Mouse (Mus musculus) adrenal gland, adult (tissue): ENCODE measurements at regions not wholly inside any gene's neighbourhood (a gene's known extent, or its start where the extent isn't known, plus 50 kb on each side); places are given as distances from the start of the nearest gene placed in this dataset.
"Not testable (repeated sequence)": the region's sequence is repeated elsewhere in the genome, so short reads cannot be mapped to it uniquely, and the experiment has no call there.

Experiments
- DNase-seq, 2 experiments: peaks; one replicate each; pipeline ENCODE4 v3.0.0; 2022 to 2023; ENCODE audit warnings: low spot score in 1 of 2; ENCODE audit not compliant: inconsistent age in 2 of 2

DNA sequence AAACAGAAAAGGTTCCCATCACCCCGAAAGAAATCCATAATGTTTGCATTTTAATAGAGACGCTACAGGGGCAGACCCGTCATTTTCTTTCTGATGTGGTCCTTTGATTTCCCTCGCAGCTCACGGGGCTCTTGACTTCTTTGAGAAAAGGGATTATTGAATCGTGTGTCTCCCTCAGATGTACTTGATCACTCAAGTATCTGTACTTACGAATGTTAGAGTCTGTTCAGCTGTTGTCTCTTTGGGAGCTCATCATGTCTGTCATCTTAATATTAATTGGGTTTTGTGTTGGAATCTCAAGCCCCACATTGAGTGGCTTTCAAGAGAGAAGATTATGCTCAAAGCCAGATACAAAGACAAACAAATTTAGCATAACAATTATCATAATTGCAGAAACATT, 523.0 kb upstream of the Sall1 start:
- DNase-seq = no peak

DNA sequence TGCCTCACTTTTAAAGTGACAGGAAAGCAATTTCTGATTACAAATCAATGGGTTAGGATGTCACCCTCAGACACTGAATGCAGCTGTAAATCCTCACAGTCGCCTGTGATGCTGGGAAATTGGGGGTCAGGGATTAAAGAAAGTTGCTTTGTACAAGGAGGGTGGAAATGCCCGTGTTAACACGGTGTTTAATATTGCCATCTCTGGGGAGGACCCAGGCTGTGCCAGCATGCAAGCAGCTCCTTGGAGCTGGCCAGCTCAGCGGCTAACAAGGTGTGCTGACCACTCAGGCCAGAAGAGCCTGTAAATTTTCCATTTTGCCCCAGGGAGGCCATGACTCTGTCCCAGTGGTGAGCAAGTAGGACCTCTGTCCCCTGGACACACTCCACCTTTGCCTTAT, 522.5 kb upstream of the Sall1 start:
- DNase-seq = no peak

DNA sequence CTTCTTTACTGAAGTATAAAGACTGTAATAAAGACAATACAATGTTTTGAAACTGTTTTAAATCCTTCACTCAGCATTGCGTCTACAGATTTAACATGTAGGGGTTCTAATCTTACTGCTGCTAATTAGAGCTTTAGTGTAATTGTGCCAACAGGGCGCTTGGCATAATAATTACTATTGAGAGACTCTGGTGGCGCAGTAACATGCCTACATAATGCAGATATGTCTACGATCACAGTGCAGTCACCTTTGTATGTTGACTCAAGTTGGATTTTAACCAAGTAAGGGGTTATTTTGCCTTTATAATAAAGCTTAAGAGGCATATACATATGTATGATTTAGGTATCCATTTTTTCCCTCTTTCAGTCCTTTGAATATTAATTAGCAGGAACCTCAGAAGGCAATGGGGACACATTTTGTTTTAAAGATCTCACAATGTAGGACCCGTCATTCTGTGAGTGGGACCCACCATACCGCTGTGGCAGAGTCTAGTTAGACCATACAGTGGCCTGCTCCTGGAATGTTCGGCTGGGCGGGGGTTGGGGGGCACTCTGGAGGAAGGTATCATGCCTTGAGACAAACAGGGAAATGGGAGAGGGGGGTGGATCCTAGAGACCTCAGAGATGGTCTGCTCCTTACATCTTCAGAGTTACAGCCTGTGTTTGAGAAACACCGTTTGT, 521.3 kb upstream of the Sall1 start:
- no peak for DNase-seq

DNA sequence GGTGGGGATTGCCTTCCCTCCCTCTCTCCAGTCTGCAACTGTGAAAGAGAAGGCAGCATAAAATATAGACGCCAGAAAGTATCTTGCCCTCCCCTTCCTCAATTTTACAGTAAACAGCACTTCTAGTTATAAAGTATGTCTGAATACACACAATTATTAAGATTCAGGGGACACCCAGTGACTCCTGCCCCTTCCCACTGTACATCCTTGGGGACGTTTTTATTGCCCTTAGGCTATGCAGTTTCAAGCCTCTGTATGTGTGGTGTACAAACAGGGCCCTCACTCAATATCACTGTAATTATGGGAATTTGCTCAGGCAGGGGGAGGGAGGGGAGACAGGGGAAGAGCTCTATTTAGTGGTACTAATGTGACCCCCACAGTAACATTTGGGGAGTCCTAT, 519.6 kb upstream of the Sall1 start:
- no peak for DNase-seq

DNA sequence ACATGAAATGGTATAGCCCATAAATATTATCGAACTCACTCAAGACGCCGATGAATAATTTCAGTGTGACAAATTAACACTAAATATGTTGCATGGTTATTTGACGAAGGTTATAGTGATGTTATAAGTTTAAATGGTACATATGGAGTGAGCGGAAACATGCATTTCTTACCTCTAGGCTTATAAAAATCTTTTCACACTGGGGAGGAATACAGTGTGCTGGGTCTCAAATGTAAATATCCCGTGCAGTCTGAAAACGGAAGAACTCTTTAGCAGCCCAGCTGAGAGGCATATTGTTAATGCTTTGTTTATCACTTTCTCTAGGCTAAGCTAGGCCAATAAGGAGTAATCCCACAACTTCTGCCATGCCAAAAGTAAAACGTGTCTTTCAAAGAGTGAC, 518.6 kb upstream of the Sall1 start:
- no peak for DNase-seq

DNA sequence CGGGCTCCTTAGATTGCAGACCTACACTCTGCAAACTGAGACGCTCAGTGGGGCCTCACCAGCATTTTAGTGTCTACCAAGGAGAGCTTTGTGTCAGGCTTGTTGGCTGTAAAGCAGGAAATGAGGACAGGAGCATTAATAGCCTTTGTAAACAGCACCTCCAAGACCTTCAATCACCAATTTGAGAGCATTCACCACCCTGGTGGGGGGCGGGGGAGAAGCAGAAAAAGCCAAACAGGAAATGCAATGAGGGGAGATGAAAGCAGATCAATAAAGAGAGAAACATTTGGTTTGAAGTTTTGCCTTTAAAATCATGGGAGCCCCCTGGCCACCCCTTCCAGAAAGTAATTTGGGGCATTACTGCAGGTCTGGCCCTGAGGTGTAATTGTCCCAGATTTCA, 497.3 kb upstream of the Sall1 start:
- no peak for DNase-seq

DNA sequence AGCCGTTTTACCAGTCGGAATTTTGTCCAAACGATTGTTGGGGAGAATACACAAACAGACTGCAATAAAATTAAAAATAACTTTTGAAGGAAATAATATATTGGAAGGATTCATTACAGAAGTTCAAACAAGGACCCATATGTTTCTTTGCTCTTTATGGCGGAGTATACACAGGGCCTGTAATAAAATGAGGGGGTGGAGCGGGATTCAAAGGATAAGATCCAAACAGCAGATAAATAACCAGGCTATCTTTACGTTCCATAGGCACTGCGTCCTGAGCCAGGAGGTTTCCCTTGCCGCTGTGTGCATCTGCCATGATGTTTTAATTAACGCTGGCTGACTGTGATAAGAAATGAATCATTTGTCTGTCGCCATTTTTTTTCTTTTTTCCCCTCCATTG, 490.6 kb upstream of the Sall1 start:
- no peak for DNase-seq

DNA sequence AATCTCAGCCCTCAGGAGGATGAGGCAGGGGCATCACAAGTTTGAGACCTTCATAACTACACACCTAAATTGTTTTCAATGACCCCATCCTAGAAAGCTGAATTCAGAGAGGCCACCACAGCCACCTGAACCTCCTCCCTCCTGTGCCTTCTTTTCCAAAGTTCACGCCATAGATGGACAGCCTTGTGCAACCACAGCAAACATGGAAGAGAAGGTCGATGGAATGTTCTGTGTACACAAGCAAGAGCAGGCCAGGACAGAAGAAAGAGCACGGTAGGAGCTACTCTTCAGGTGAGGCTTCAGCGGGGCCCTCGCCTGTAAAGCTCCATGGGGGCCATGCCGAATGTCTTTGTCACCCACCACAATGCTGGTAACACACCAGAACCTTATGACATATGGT, 481.1 kb upstream of the Sall1 start:
- no peak for DNase-seq

DNA sequence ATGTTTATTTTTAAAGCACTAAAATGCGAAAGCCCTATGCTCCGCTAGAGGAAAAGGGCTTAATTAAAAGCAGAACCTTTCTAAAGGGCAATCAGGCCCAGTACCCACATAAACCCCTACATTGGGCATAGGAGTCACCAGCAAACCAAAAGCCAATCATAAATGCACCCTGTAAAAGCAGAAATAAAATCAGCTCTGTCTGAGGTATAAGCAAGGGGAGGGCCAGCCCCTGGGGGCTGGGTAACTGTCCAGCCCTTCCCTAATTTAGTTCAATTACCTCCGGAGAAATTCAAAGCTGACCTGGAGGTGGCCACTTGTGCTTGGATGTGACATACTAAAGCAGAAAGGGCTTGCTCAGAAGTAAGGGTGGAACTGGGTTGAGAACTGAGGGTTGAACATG, 479.4 kb upstream of the Sall1 start:
- no peak for DNase-seq

DNA sequence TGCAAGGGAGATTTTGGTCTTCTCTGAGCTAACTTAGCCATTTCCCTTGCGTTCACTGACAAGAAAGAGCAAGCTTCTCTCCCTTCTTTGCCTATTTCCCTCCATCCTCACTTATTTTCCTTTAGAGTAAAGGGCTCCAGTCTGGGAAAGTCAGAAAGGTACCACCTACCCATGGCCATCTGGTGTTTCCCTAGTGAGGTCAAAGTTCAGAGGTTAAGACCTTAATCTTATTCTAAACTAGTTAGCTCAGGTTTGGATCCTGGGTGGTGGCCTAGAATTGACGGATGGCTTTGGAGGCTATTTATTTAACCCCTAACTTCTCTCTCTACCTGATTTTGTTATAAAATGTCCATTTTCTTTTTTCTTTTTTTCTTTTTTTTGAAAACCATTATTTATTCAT, 472.6 kb upstream of the Sall1 start:
- DNase-seq = no peak

DNA sequence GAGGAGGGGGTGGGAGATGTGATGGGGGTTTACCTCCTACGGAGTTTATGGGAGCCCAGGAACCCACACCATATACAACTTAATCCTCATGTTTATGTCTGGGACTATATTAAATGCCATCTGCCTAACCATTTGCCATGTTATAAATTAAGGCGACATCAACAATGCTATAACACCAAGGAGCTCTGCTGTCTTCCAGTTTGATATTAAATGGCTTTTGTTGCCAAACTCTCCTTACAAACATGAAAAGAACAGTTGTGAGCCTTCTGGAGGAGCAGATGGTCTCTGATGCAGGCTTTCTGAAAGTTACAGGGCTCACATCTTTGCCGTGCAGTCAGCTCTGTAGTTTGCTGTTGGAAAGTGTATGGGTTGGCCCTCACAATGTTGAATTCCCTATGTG, 470.3 kb upstream of the Sall1 start:
- no peak for DNase-seq

DNA sequence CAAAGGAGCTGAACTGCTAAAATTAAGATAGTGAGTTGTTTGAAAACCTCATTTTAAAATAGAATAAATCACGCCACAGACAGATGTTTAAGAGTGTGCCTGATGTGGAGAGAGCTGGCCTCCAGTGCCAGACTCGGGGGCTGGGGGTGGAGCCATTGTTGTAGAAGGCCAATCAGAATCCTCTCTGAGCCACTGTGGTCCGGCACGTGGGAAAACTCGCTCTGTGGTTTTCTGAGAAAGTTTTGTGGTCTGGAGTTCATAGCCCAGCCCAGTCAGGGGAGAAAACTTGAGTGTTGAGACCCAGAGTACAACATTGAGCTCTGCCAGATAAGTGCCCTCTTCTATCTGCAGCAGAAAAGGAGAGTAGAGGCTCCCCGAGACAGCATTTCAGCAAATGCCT, 463.7 kb upstream of the Sall1 start:
- no peak for DNase-seq

DNA sequence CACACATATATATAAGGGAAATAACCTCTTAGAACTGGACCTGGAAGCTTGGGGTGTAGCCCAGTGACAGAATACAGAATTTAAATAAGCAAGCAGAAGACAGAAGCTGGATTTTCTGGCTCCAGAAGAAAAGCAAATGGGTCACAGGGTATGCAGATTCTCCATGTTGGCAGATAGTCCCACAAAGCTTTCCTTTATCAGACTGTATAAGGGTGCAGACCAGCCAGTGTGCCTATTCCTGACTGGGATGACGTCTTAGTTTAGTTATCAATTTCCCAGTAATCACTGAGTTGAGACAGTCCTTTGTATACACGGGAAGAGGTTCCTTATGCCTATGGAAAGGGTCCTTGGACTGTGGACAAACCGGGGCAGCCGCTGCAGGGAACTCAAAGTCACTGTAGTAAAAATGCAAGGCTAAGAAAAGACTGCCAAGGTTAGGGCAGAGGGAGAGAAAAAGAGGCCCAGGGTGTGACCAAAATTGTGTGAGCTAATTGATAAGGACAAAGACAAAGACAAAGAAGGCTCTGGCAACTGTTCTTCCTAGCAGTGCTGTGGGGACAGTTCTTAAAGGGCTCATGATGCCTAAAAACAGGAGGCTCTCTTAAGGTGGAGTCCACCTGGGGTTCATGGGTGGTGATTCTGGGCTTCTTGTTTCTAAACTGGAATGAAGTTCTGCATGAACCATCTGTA, 459.7 kb upstream of the Sall1 start:
- DNase-seq = no peak

DNA sequence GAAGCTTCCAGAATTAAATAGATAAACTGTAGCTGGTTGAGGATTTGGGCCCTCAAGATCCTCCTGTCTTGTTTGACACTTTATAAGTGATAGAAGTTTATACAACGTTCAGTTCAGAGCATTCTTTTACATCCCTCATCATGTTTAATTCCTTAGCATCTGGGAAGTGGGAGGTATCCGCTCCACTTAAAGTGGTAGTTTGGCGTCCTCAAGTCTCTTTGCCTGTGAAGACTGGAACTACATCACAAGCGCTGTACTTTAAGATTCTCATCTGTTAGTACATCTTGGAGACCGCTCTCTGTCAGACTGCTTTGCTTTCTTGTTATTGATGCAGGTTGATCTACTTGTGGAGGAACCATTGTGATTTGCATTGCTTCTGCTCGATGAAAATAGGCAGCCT, 459.1 kb upstream of the Sall1 start:
- DNase-seq = no peak

DNA sequence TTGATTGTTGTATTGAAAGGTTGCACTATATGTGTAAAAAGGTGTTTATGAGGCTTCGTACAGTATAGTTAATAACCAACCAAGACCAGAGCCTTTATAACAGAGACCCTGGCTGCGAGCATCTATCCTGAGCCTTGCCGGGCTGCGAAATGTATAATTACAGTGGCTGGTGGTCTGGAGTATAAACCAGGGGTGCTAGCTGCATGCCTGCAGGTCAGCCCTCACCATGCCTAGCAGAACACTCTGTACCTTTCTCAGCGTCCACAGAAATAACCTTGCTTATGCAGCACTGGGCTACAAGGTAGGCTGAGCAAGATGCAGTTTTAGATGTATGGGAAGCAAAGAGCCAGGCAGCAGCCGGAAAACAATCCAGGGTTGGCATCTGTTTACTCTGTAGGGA, 457.8 kb upstream of the Sall1 start:
- DNase-seq = no peak

DNA sequence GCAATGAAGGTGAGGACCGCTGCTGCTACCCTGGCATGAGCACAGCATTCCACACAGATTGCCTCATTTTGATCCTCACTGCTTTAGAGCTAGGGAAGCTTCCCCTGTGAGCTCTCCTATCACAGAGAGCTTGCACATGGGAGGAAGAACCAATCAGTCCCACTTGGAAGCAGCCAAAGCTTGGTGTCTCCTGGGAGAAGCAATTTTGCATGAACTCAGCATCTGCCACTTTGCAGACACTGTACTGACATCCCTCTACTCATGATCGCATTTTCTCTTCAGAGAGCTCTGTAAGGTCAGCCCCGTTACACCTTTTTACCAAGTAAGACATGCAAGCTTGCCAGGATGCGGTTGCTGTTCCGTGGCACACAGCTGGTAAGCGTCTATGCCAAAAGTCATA, 455.9 kb upstream of the Sall1 start:
- no peak for DNase-seq

DNA sequence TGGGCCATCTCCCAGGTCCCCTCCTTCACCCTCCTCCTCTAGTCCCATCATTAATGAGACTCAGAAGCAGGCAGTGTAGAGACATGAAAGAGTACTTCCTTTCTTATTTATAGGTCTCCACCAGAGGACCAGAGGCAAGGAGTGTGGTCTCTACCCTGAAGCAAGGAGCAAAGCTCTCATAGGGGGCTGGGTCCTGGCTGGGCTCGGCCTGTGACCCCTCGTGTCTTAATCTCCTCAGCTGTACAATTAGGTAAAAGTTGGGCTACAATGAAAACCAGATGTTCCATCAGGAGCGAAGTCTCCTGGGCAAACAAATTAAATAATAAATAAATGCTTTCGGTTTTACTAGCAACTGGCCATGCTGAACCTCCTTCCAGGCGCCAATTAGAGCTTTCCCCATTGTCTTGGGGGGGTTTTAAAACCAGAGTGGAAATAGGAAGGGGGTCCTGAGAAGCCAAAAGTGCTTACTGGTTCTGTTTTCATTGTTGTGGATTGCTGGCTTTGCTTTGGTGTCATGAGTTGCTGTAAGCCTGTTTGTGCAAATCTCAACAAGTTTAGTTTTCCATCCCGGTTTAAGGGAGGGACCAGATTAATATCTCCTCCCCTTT, 454.2 kb upstream of the Sall1 start:
- DNase-seq = no peak

DNA sequence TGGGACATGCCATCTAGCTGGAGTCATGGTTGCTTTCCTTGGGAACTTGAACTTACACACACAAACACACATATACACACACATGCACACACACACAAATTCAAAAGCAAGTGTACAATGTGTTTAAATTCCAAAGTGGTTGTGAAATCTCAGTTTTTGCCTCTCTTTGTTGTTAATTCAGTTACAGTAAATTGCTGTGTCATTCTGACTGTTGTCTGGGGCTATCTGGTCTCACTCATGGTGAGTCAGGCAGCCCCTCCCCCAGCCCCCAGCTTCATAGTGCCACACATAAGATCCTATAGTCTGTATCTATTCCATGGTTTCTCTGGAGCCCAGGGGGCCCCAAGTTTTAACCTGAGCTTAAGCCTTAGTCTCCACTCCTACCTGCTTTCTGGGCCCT, 448.4 kb upstream of the Sall1 start:
- no peak for DNase-seq

DNA sequence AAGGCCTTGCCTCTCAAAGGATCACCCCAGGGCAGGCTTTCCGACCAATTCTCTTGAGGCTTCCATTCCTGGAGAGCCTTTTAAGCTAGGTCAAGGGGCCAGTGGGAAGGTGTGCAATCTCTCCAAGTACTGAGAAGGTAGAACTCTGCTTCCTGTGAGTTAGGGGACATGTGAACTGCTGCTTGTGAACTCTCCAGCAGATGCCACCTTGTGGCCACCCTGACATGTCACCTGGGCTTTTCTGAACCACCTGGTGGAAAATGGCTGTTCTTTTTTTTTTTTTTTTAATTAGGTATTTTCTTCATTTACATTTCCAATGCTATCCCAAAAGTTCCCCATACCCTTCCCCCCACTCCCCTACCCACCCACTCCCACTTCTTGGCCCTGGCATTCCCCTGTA, 438.5 kb upstream of the Sall1 start:
- not testable (repeated sequence) for DNase-seq

DNA sequence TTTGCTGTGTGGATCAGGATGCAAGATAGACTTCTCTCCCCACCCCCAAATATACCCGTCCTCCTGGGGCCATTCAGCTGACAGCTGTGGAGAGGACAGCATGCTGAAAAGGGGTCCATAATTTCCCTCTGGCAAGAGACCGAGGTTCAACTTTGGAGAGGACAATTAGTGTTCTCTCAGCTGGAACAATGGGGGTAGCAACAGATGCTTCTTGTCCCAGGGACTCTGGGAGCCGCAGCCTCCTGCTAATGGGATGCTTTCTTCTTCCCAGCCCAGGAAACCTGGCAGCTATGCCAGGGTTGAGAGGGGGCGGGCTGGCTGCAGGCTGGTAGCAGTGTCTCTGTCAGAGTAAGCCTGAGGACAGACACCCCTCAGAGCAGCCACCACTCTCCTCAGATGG, 433.0 kb upstream of the Sall1 start:
- DNase-seq = no peak

DNA sequence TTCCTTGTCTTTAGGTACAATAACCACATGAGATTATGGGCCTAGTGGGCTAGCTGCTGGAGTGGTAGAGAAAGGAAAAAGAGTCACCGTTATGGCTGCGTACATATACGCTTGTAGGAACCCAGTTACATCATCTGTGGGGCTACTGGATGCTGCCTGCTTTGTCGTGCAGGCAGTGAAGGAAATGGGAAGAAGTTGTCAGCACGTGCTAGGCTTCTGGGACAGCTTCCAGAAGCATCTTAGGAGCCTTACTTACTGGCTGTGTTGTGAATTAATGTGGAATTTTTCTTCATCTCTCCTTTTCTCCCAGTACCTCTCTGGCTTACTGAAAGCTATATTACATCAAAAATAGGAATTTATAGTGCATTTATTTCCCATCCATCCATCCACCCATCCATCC, 427.2 kb upstream of the Sall1 start:
- no peak for DNase-seq

DNA sequence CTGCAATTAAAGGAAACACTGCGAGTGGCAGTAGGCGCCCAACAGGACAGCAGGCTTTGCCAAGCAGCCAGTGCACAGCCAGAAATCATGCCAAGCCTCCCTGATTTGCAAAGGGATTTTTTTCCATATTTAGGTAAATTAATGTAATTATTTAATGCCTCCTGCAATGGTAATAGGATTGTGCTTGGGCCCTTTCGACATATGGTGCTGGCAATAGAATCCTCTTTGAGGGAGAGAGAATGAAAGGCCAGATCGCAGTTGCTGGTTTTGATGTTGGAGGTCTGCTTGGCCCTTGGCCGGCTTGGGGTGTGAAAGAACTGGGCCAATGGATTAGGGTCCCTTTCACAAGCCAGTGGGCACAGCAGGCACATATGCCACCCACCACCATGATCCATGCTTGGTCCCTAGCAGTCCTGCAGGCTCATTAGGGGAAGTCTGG, 424.8 kb upstream of the Sall1 start:
- DNase-seq = no peak
